Mouse (Mus musculus) neural tube, embryonic 14.5 days (tissue): ENCODE measurements at regions not wholly inside any gene's neighbourhood (a gene's known extent, or its start where the extent isn't known, plus 50 kb on each side); places are given as distances from the start of the nearest gene placed in this dataset.

Experiments used
- ATAC-seq: fragments of 200-750 bp; cut with Nextera tagmentation; 2 replicates; pipeline ENCODE4 v1.8.0; 2017; ENCODE audit warnings: low read depth, mild to moderate bottlenecking, moderate TSS enrichment, moderate library complexity
- H3K27ac ChIP-seq: fragments of 300-500 bp; sonication (generic); 2 replicates; pipeline ENCODE4 v1.5.1; 2014; ENCODE audit warnings: low read depth, mild to moderate bottlenecking, control low read depth, low read length, moderate library complexity, mixed read lengths
- H3K27me3 ChIP-seq: fragments of 300-500 bp; sonication (generic); 2 replicates; pipeline ENCODE4 v1.6.1; 2014; ENCODE audit warnings: low read length; ENCODE audit not compliant: control insufficient read depth, insufficient read depth
- H3K36me3 ChIP-seq: fragments of 300-500 bp; sonication (generic); 2 replicates; pipeline ENCODE4 v1.6.1; 2014; ENCODE audit warnings: low read length, mixed read lengths; ENCODE audit not compliant: control insufficient read depth, insufficient read depth
- H3K4me1 ChIP-seq: fragments of 300-500 bp; sonication (generic); 2 replicates; pipeline ENCODE4 v1.6.1; 2014; ENCODE audit warnings: low read length; ENCODE audit not compliant: control insufficient read depth, insufficient read depth
- H3K4me2 ChIP-seq: fragments of 300-500 bp; sonication (generic); 2 replicates; pipeline ENCODE4 v1.6.1; 2014; ENCODE audit warnings: mild to moderate bottlenecking, low read depth, low read length, control low read depth
- H3K4me3 ChIP-seq: fragments of 300-500 bp; sonication (generic); 2 replicates; pipeline ENCODE4 v1.5.1; 2014; ENCODE audit warnings: low read depth, low read length, control low read depth, mixed read lengths
- H3K9ac ChIP-seq: fragments of 300-500 bp; sonication (generic); replicated peaks from 2 replicates; pipeline ENCODE4 v1.6.1; 2014; ENCODE audit warnings: low read depth, mild to moderate bottlenecking, control low read depth, low read length, mixed read lengths
- H3K9me3 ChIP-seq: fragments of 300-500 bp; sonication (generic); 2 replicates; pipeline ENCODE4 v1.6.1; 2016; ENCODE audit warnings: low read length; ENCODE audit not compliant: control insufficient read depth
- WGBS: fragments of 180-500 bp; shearing (Covaris S2); extraction: QIAGEN DNeasy Blood & Tissue Kit; methylation state at CpG from one replicate; pipeline ENCODE4 v1.1.7; 2014; 5-methylcytosine and 5-hydroxymethylcytosine counted together

- H3K4me3 ChIP-seq = no peak overlapping the region
- H3K4me2 ChIP-seq = no peak overlapping the region
- H3K9me3 ChIP-seq = no peaks in the 10 kb centered on the region
- ATAC-seq = no peak
- H3K4me1 ChIP-seq = no peaks in the 10 kb centered on the region
- no peak overlapping the region for H3K27ac ChIP-seq
- WGBS = 87% methylated on average over 3 of the region's 3 CpGs
- H3K27me3 ChIP-seq = no peaks in the 10 kb centered on the region
- H3K36me3 ChIP-seq = no peaks in the 10 kb centered on the region
- H3K9ac ChIP-seq = no peak overlapping the region
Measured at GRCm38 (mm10) chr7:67895166-67895565, 57.5 kb upstream of the Igf1r start.

GRCm38 (mm10) chr7:67892917-67893316 is 59.7 kb upstream of the Igf1r start:
- WGBS = 67% methylated on average over 3 of the region's 3 CpGs
- no peaks in the 10 kb centered on the region for H3K4me1 ChIP-seq
- no peaks in the 10 kb centered on the region for H3K9me3 ChIP-seq
- no peak overlapping the region for H3K9ac ChIP-seq
- H3K27me3 ChIP-seq = no peaks in the 10 kb centered on the region
- no peak overlapping the region for H3K4me2 ChIP-seq
- H3K36me3 ChIP-seq = no peaks in the 10 kb centered on the region
- ATAC-seq = no peak
- H3K4me3 ChIP-seq = no peak overlapping the region
- no peak overlapping the region for H3K27ac ChIP-seq

GRCm38 (mm10) chr7:67883040-67883439 is 69.6 kb upstream of the Igf1r start:
- no peaks in the 10 kb centered on the region for H3K9me3 ChIP-seq
- no peak for ATAC-seq
- no peak overlapping the region for H3K27ac ChIP-seq
- WGBS = 90% methylated on average over 6 of the region's 6 CpGs
- no peak overlapping the region for H3K9ac ChIP-seq
- no peaks in the 10 kb centered on the region for H3K4me1 ChIP-seq
- no peak overlapping the region for H3K4me3 ChIP-seq
- no peaks in the 10 kb centered on the region for H3K27me3 ChIP-seq
- H3K4me2 ChIP-seq = no peak overlapping the region
- H3K36me3 ChIP-seq = no peaks in the 10 kb centered on the region

GRCm38 (mm10) chr7:67882606-67883005 is 70.0 kb upstream of the Igf1r start:
- no peak for ATAC-seq
- Histone ChIP-seq H3K4me1 (no peaks in the 10 kb centered on the region), H3K9me3 (no peaks in the 10 kb centered on the region), H3K9ac (no peak overlapping the region), H3K4me2 (no peak overlapping the region), H3K27ac (no peak overlapping the region), H3K4me3 (no peak overlapping the region), H3K27me3 (no peaks in the 10 kb centered on the region), H3K36me3 (no peaks in the 10 kb centered on the region)
- 78% methylated on average over 8 of the region's 8 CpGs for WGBS

- Histone ChIP-seq H3K27ac (no peak overlapping the region), H3K27me3 (no peaks in the 10 kb centered on the region), H3K36me3 (no peaks in the 10 kb centered on the region), H3K4me2 (no peak overlapping the region), H3K4me1 (no peaks in the 10 kb centered on the region), H3K4me3 (no peak overlapping the region), H3K9ac (no peak overlapping the region), H3K9me3 (no peaks in the 10 kb centered on the region)
- WGBS = 43% methylated on average over 1 of the region's 1 CpGs
- ATAC-seq = no peak
Measured at GRCm38 (mm10) chr7:67878226-67878625, 74.4 kb upstream of the Igf1r start.

- no peaks in the 10 kb centered on the region for H3K27me3 ChIP-seq
- H3K27ac ChIP-seq = no peak overlapping the region
- H3K4me3 ChIP-seq = no peak overlapping the region
- no peak overlapping the region for H3K9ac ChIP-seq
- no peaks in the 10 kb centered on the region for H3K36me3 ChIP-seq
- no peak overlapping the region for H3K4me2 ChIP-seq
- H3K9me3 ChIP-seq = no peaks in the 10 kb centered on the region
- no peak for ATAC-seq
- no peaks in the 10 kb centered on the region for H3K4me1 ChIP-seq
- 91% methylated on average over 3 of the region's 3 CpGs for WGBS
Measured at GRCm38 (mm10) chr7:67877587-67877986, 75.0 kb upstream of the Igf1r start.

GRCm38 (mm10) chr7:67854080-67855022 is 94.8 kb upstream of the Synm start:
- WGBS = 75% methylated on average over 14 of the region's 14 CpGs
- Histone ChIP-seq H3K27me3 (no peaks in the 10 kb centered on the region), H3K9ac (no peak overlapping the region), H3K9me3 (no peaks in the 10 kb centered on the region), H3K4me2 (no peak overlapping the region), H3K4me3 (no peak overlapping the region), H3K27ac (no peak overlapping the region), H3K36me3 (no peaks in the 10 kb centered on the region), H3K4me1 (no peaks in the 10 kb centered on the region)
- ATAC-seq = no peak

- no peaks in the 10 kb centered on the region for H3K9me3 ChIP-seq
- WGBS = 94% methylated on average over 3 of the region's 3 CpGs
- ATAC-seq = no peak
- peaks cover 4% of the 10 kb centered on the region; the same call in 1 of the 2 replicates for H3K4me1 ChIP-seq
- H3K27me3 ChIP-seq = no peaks in the 10 kb centered on the region
- no peaks in the 10 kb centered on the region for H3K36me3 ChIP-seq
- H3K9ac ChIP-seq = no peak overlapping the region
- no peak overlapping the region for H3K4me2 ChIP-seq
- H3K27ac ChIP-seq = no peak overlapping the region
- H3K4me3 ChIP-seq = no peak overlapping the region
Measured at GRCm38 (mm10) chr7:67852859-67853258, 93.3 kb upstream of the Synm start.

- WGBS = 9% methylated on average over 7 of the region's 7 CpGs
- Histone ChIP-seq H3K4me1 (peaks cover 4% of the 10 kb centered on the region; the same call in 1 of the 2 replicates), H3K4me3 (peak overlapping the region; percentile 43), H3K27ac (no peak overlapping the region; the same call in 1 of the 2 replicates), H3K27me3 (no peaks in the 10 kb centered on the region), H3K9me3 (no peaks in the 10 kb centered on the region), H3K9ac (peak overlapping the region; percentile 66), H3K4me2 (peak overlapping the region; percentile 78), H3K36me3 (no peaks in the 10 kb centered on the region)
- ATAC-seq = peak; percentile 68
Measured at GRCm38 (mm10) chr7:67849509-67849862, 89.9 kb upstream of the Synm start.
